Mouse (Mus musculus): ENCODE measurements around the gene Nub1. TPM values are rescaled to one million over a fixed set of nuclear protein-coding genes. Genes with fewer than 3 reads are reported as not detected.

Gene Nub1
- polyA plus RNA-seq, 2 experiments = 10.5 to 10.8 TPM

DNA sequence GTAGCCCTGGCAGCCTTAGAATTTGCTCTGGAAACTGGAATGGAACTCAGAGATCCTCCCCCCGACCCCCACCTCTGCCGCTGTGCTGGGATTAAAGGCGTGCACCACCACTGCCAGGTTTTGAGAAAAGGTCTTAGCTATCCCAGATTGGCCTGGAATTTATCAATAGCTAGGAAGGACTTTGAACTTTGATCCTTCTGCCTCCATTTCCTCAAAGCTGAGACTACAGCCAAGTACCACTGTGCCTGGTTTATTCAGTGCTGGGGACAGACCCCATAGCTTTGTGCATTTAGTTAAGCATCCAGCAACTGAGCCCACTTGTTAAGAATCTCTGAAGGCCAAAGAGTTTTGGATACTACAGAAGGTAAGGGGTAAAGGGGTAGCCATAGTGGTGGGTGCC, 71.6 kb downstream of the Nub1 start:
- Histone ChIP-seq H3K9me3 (ENCODE audit: control insufficient read depth, low read length) (no peaks in the 10 kb centered on the region), H3K4me3 (ENCODE audit: insufficient read depth in 1 of 2, low read depth in 2 of 2, low read length in 2 of 2) (no peak overlapping the region), H3K36me3 (replicated peaks; ENCODE audit: control insufficient read depth, insufficient read depth, low read depth) (no peaks in the 10 kb centered on the region), H3K27ac (no peak overlapping the region), H3K9ac (replicated peaks) (no peak overlapping the region), H3K4me1 (replicated peaks; ENCODE audit: control insufficient read depth in 2 of 2, insufficient read depth in 2 of 2, low read length in 1 of 2) (0 out of 4 replicates have a peak, but pooled peaks cover 0 to 2% of the 10 kb centered on the region in 2 experiments), H3K4me2 (ENCODE audit: low read depth) (no peak overlapping the region), H3K27me3 (ENCODE audit: control insufficient read depth, insufficient read depth, low read length) (no peaks in the 10 kb centered on the region)
- DNase-seq (ENCODE audit: low read depth in 3 of 3, low spot score in 3 of 3) (no peak), ATAC-seq (ENCODE audit: insufficient read depth) (no peak)
- WGBS (ENCODE audit: insufficient replicate concordance) = 57% methylated on average over 3 of the region's 3 CpGs
- TF ChIP-seq CTCF (IDR thresholded peaks at IDR 0.05; ENCODE audit: low read depth) = no peak
- no peak for TF ChIP-seq EP300 (IDR thresholded peaks at IDR 0.05; ENCODE audit: low read depth)

DNA sequence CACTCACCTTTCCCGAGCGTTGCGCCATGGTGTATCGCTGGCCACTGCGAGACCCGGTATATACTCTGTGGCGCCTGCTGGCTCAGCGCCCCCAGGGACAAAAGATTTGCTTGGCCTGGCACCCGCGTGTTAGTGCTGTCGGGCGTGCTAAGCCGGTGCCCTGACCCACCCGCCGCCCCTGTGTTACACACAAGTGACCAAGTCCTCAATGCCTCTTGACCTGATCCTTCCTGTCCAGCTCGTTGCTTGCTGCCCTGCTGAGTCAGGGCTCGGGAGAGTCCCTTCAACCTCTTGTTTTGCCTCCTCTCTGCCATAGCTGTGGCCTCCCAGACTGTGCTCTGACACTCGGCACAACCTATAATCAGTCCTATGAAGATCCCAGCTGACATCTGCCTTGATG, 72.5 kb downstream of the Nub1 start, which contains the start of gene Crygn:
TSS of gene Crygn (minus strand) at position 193 of the 400 bp plus-strand sequence.
- no peaks in the 10 kb centered on the region for H3K9me3 ChIP-seq (ENCODE audit: control insufficient read depth, low read length)
- WGBS (ENCODE audit: insufficient replicate concordance) = 56% methylated on average over 18 of the region's 18 CpGs
- DNase-seq (ENCODE audit: low read depth in 3 of 3, low spot score in 3 of 3) = no peak
- no peaks in the 10 kb centered on the region for H3K4me1 ChIP-seq (replicated peaks; ENCODE audit: control insufficient read depth in 2 of 2, insufficient read depth in 2 of 2, low read length in 1 of 2)
- no peak within 1 kb of the TSS for H3K4me3 ChIP-seq (ENCODE audit: insufficient read depth in 1 of 2, low read depth in 2 of 2, low read length in 2 of 2)
- no peak within 1 kb of the TSS for H3K9ac ChIP-seq (replicated peaks)
- TF ChIP-seq CTCF (IDR thresholded peaks at IDR 0.05; ENCODE audit: low read depth) (no peak), EP300 (IDR thresholded peaks at IDR 0.05; ENCODE audit: low read depth) (no peak)
- no peaks in the 10 kb centered on the region for H3K27me3 ChIP-seq (ENCODE audit: control insufficient read depth, insufficient read depth, low read length)
- H3K36me3 ChIP-seq (replicated peaks; ENCODE audit: control insufficient read depth, insufficient read depth, low read depth) = no peaks in the 10 kb centered on the region
- ATAC-seq (ENCODE audit: insufficient read depth) = no peak
- no peak within 1 kb of the TSS for H3K27ac ChIP-seq
- no peak within 1 kb of the TSS for H3K4me2 ChIP-seq (ENCODE audit: low read depth)

Other genes with a start within 250 kb of the Nub1 start
- 59.9 and 82.4 TPM in 2 replicates for gene Fastk, start 240.2 kb upstream of the Nub1 start, polyA plus RNA-seq (2012; rRNA removed)
- 40.8 and 47.2 TPM in 2 replicates for gene Fastk, start 240.2 kb upstream of the Nub1 start, polyA plus RNA-seq (2014; fragmentation: Nextera tagmentation; extraction: Ambion mirVana)
- 5.3 and 7.6 TPM in 2 replicates for gene Tmub1, start 237.7 kb upstream of the Nub1 start, polyA plus RNA-seq (2012; rRNA removed)
- 4.0 and 6.5 TPM in 2 replicates for gene Tmub1, start 237.7 kb upstream of the Nub1 start, polyA plus RNA-seq (2014; fragmentation: Nextera tagmentation; extraction: Ambion mirVana)
- 16.9 and 17.8 TPM in 2 replicates for gene Agap3, start 233.4 kb upstream of the Nub1 start, polyA plus RNA-seq (2012; rRNA removed)
- gene Agap3, start 233.4 kb upstream of the Nub1 start, polyA plus RNA-seq (2014; fragmentation: Nextera tagmentation; extraction: Ambion mirVana) = 6.6 and 10.1 TPM in 2 replicates
- not detected in 2 replicates for gene Gbx1, start 158.3 kb upstream of the Nub1 start, polyA plus RNA-seq (2012; rRNA removed)
- gene Gbx1, start 158.3 kb upstream of the Nub1 start, polyA plus RNA-seq (2014; fragmentation: Nextera tagmentation; extraction: Ambion mirVana) = not detected in 2 replicates
- gene Asb10, start 144.6 kb upstream of the Nub1 start, polyA plus RNA-seq (2012; rRNA removed) = 0.08 and 0.13 TPM in 2 replicates
- not detected in 2 replicates for gene Asb10, start 144.6 kb upstream of the Nub1 start, polyA plus RNA-seq (2014; fragmentation: Nextera tagmentation; extraction: Ambion mirVana)
- 0.03 TPM in 1 of 2 replicates, not detected in the other for gene 4931409K22Rik, start 128.7 kb upstream of the Nub1 start, polyA plus RNA-seq (2012; rRNA removed)
- not detected in 2 replicates for gene 4931409K22Rik, start 128.7 kb upstream of the Nub1 start, polyA plus RNA-seq (2014; fragmentation: Nextera tagmentation; extraction: Ambion mirVana)
- 29.2 and 33.6 TPM in 2 replicates for gene Abcf2, start 108.1 kb upstream of the Nub1 start, polyA plus RNA-seq (2012; rRNA removed)
- 50.9 and 53.5 TPM in 2 replicates for gene Abcf2, start 108.1 kb upstream of the Nub1 start, polyA plus RNA-seq (2014; fragmentation: Nextera tagmentation; extraction: Ambion mirVana)
- gene Chpf2, start 98.8 kb upstream of the Nub1 start, polyA plus RNA-seq (2012; rRNA removed) = 5.6 and 5.9 TPM in 2 replicates
- 5.9 and 6.5 TPM in 2 replicates for gene Chpf2, start 98.8 kb upstream of the Nub1 start, polyA plus RNA-seq (2014; fragmentation: Nextera tagmentation; extraction: Ambion mirVana)
- gene Smarcd3, start 61.1 kb upstream of the Nub1 start, polyA plus RNA-seq (2012; rRNA removed) = 1.1 and 1.5 TPM in 2 replicates
- 0.95 and 1.0 TPM in 2 replicates for gene Smarcd3, start 61.1 kb upstream of the Nub1 start, polyA plus RNA-seq (2014; fragmentation: Nextera tagmentation; extraction: Ambion mirVana)
- 1.4 TPM in 2 replicates for gene Wdr86, start 45.2 kb downstream of the Nub1 start, polyA plus RNA-seq (2012; rRNA removed)
- gene Wdr86, start 45.2 kb downstream of the Nub1 start, polyA plus RNA-seq (2014; fragmentation: Nextera tagmentation; extraction: Ambion mirVana) = 1.1 and 1.5 TPM in 2 replicates
- 0.06 TPM in 1 of 2 replicates, not detected in the other for gene Crygn, start 72.5 kb downstream of the Nub1 start, polyA plus RNA-seq (2012; rRNA removed)
- gene Crygn, start 72.5 kb downstream of the Nub1 start, polyA plus RNA-seq (2014; fragmentation: Nextera tagmentation; extraction: Ambion mirVana) = 1.2 TPM in 1 of 2 replicates, not detected in the other
- gene Rheb, start 157.1 kb downstream of the Nub1 start, polyA plus RNA-seq (2012; rRNA removed) = 20.3 and 25.9 TPM in 2 replicates
- gene Rheb, start 157.1 kb downstream of the Nub1 start, polyA plus RNA-seq (2014; fragmentation: Nextera tagmentation; extraction: Ambion mirVana) = 79.5 and 81.4 TPM in 2 replicates

All from liver, embryonic 14.5 days (tissue).